Mouse (Mus musculus) ovary, postnatal 10 days (tissue): ENCODE results near the gene Ly6g6c.
A peak's percentile ranks its signal among the peaks of the same experiment; 100 is the strongest.

Experiments used
- DNase-seq: peaks from one replicate; pipeline ENCODE4 v3.0.0; 2022; ENCODE audit warnings: low spot score

Ly6g6c gene

DNA sequence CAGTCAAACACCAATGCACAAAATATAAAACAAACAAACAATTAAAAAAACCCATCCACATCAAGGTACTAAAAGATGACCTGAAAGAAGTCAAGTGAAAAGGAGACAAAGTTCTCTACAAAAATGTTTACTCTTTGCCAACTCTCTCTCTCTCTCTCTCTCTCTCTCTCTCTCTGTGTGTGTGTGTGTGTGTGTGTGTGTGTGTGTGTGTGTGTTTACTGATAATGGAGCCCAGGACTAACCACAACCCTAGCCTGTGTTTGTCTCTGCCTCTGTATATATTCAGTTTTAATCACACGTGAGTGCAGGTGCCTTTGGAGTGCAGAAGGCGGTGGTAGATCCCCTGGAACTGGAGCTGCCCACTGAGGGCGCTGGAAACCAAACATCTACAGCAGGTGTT lies 8.1 kb upstream of the Ly6g6c start:
- DNase-seq: no peak

- DNase-seq: no peak
Measured at GRCm38 (mm10) chr17:35058316-35058715, 6.9 kb upstream of the Ly6g6c start.

- DNase-seq: peak; percentile 83
Measured at GRCm38 (mm10) chr17:35058911-35059892, 6.0 kb upstream of the Ly6g6c start, which contains the start of gene Ddah2. TSS of gene Ddah2 (plus strand) at chr17:35059035.

DNA sequence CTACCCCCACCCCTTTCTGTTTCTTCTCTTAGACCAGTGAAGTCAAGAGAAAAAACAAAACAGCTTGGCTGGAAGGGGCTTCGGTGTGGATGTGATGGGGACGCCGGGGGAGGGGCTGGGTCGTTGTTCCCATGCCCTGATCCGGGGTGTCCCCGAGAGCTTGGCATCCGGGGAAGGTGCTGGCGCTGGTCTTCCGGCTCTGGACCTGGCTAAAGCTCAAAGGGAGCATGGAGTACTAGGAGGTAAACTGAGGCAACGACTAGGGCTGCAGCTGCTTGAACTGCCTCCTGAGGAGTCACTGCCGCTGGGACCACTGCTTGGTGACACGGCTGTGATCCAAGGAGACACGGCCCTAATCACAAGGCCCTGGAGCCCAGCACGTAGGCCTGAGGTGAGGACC lies 5.1 kb upstream of the Ly6g6c start:
- DNase-seq: no peak

DNA sequence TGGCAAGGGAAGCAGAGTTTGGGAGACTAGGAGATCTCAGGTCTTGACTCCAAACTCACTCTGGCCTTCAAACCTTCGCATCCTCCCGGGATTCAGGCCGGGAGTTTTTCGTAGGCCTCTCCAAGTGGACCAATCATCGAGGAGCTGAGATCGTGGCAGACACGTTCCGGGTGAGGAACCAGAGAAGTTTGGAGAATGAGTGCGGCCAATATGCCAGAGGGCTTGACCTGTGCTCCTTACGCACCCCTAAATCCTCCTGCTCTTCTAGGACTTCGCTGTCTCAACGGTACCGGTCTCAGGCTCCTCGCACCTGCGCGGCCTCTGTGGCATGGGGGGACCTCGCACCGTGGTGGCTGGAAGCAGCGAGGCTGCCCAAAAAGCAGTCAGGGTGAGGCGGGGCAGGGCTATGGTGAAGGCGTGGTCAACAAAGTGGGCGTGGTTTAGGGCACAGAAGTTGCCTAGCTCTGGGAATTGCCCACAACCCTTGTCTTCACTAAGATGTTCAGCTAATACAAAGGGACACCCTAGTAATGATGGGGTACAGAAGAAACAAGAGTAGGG lies 4.4 kb upstream of the Ly6g6c start:
- no peak for DNase-seq

GRCm38 (mm10) chr17:35061299-35061698 lies 3.9 kb upstream of the Ly6g6c start:
- no peak for DNase-seq

DNA sequence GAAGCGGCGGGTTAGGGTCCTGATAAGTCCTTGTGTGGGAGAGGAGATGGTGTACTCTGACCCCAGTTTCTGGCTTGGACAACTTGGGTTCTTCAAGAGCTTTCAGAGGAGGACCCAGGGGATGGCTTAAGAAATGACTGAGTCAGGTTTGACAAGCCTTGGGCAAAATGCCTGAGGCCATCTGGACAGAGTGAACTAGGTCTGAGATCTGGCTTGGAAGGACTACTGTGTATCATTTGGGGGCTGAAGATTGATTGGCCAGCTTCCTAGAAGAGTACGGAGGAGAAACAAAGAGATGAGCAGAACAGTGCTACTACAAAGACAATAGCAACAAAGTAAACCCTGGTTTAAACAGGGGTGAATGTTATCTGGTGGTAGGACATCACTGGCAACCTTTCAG lies 1.7 kb upstream of the Ly6g6c start:
- no peak for DNase-seq

DNA sequence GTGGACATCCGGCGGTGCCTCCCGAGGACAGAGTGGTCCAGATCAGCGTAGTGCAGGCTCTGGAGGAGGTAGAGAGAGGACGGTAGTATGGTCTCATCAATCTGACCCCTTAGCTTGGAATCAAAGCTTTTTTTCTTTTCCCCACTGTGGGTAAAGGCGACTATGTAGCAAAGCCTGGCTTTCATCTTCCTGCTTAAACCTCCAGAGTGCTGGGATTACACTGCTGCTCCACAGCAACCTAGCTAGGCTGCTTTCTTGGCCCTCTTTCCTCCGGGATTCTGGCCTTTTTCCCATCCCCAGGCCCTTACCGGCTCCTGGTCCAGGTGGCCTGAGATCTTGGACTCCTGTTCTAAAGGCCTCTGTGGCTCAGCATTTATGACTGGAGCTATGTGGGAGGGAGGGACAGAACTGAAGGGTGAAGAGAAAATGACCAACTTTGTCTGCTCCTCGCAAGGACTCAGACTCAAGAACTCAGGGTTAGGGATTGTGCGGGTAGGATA lies 760 bp upstream of the Ly6g6c start:
- no peak for DNase-seq

DNA sequence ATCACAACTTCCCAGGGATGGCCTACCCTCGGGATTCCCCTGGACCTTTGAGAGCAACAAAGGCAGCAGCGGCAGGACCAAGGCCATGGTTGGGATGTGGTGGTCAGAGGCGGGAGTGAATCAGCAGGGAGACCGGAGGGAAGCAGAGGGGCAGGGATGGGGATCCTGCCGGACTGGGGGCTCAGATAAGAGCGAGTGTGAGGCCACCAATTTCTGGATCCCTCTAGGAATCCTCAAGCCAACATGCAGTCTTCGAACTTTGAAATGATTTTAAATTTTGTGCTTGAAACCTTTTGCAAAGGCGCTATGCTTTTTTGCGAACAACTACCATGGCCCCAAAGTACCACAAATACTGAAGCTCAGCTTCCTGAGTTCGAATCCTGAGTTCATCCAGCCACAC lies 896 bp downstream of the Ly6g6c start, which contains the start of gene Mpig6b:
Mpig6b (minus strand) TSS at position 101 of the 400 bp plus-strand sequence.
- DNase-seq: no peak

DNA sequence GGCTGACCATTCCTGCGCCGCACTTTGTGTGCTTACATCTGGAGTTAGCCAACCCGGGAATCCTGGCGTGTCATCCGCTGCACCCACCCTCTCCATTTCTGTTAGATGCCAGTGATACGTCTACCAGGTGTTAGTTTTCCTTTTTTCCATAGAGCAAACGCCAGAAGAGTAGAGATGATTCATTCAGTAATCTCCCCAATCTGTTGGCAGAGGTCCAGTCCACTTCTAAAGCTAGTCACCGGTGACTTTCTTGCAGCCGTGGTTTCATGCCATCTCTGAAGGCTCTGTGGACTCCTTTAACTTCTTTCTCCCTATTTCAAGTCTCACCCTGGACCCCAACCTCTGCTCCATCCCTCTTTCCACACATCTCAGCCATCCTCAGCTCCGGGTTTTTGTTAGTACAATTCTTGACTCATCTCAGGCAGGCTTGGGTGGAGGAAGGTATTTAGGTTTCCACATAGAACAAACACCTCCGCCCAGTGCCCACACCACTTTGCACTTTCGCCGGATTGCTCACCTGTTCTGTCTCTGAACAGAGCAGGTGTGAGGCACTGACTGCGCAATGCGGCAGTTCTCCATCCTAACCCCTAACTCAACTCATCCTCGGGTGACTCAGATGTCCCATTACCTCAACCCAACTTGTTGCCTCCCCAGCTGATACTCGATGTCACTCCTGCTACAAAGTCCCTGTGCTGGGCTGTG lies 3.2 kb downstream of the Ly6g6c start:
- no peak for DNase-seq

GRCm38 (mm10) chr17:35070556-35071229 lies 5.5 kb downstream of the Ly6g6c start:
- no peak for DNase-seq

- no peak for DNase-seq
Measured at GRCm38 (mm10) chr17:35071454-35071853, 6.3 kb downstream of the Ly6g6c start.

GRCm38 (mm10) chr17:35074097-35074496 lies 8.9 kb downstream of the Ly6g6c start:
- DNase-seq: no peak

DNA sequence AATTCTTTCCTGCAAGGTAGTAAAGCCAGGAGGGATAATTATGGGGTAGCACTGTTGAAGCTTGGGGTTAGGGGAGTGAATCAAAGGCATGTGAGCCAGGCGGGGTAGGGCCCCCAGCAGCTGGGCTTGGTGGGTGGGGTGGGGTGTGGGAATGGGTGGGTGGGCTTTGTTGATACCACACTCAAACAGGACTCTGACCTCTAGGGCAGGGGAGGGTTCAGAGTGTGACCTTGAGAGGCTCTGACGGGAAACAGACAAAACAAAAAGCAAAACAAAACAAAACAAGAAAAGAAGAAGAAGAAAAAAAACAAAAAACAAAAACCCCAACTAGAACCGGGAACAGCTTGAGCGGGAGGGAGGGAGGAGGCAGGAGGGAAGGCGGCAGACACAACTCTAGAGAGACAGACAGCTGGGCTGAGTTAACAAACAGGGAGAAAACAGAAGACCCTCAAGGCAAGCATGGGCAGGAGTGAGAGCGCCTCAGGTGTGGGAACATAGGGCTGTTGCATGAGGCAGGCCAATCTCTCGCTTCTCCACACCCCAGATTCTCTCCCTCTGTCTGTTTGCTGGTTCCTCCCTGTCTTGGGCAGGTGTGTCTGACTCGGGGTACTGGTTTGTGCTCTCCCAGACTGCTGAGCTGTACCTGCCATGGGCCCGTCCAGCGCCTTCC lies 11.5 kb downstream of the Ly6g6c start, which contains the start of gene Ly6g6e:
Ly6g6e (plus strand) TSS at position 396 of the 670 bp plus-strand sequence.
- no peak for DNase-seq

DNA sequence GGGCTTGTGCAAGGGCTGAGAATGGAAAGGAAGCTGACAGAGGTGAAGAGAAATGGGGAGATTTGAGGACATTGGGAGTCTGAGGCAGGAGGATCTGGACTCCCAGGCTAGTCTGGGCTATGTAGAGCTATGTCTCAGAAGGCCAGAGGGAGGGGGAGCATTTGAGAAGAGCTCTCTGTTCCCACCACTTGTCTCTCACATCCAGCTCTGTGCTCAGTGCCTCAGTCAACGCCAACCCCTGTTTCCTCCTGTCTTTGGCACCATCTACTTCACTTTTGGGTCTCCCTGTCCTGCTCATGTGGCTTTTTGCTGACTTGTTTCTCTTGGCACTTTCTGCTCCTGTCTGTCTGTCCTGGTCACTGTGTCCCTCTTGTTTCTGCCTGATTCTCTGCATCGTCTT lies 12.1 kb downstream of the Ly6g6c start:
- no peak for DNase-seq

DNA sequence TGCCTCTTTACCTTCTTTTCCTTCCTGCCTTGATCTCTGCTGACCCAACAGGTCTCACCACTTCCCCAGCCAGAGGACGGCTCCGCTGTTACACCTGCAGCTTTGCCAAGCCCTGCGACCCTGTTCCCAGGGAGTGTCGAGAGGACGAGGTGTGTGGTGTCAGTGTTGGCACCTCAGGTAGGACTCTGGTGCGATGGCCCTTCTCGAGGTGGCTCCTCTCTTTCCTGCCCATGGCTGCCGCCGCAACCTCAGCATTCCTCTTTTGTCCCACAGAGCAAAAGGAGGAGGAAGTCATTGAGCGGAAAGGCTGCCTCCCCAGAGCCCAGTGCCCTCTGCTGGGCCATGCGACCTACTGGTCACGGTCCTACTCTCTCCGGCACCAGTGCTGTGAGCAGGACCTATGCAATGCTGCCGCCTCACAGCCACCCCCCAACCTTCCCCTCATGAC lies 12.6 kb downstream of the Ly6g6c start, which contains the start of gene Ly6g6d:
Ly6g6d (minus strand) TSS at position 280 of the 448 bp plus-strand sequence.
- no peak for DNase-seq

GRCm38 (mm10) chr17:35079778-35080177 lies 14.6 kb downstream of the Ly6g6c start:
- no peak for DNase-seq

DNA sequence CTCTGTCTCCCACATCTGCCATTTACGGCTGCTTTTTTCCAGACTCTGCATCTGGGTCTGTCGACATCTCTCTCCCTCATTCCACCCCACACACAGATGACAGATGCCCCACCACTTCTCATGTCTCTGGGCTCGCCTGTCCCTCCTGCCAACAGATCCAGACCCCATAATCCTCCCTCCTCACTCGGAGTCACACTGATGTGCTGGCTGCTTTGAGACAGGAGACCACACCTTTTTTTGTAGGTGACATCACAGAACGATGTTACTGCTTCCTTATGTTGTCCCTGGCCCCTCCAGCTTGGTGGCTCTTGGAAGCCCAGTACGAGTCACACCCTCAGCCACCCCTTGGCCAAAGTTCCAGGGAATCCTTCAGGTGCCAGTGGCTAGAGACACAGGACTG lies 15.1 kb downstream of the Ly6g6c start:
- no peak for DNase-seq

DNA sequence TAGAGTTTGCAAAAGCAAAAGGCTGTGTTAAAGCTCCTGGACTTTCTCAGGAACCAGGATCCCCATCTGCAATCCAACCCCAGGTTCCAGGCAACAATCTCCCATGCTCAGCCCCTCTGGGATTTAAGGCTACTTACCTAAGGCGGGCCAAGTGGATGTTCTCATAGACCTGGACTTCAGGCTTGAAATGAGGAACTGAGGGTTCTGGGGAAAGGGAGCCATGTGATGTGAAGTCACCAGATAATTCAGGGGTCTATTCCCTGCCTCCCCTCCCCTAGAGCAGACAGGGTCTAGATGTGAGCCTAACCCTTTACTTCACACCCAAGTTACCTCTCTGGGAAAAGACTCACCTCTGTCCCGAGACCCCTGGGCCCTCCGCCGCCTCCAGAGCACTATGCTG lies 15.5 kb downstream of the Ly6g6c start:
- no peak for DNase-seq

- no peak for DNase-seq
Measured at GRCm38 (mm10) chr17:35082841-35083576, 17.8 kb downstream of the Ly6g6c start.
